Mouse (Mus musculus) hindbrain, embryonic 14.5 days (tissue): ENCODE data around the gene Plbd2. TPM values are rescaled to one million over a fixed set of nuclear protein-coding genes. Genes with fewer than 3 reads are reported as not detected.

Experiments
- ATAC-seq: fragments of 200-750 bp; cut with Nextera tagmentation; 2 replicates; pipeline ENCODE4 v1.8.0; 2017; ENCODE audit warnings: moderate number of reproducible peaks, mild to moderate bottlenecking, moderate TSS enrichment, moderate library complexity; ENCODE audit not compliant: low FRiP score
- DNase-seq: peaks from one replicate; pipeline ENCODE4 v3.0.0-alpha.2; 2015; ENCODE audit warnings: low spot score
- H3K27ac ChIP-seq: fragments of 300-500 bp; sonication (generic); 2 replicates; pipeline ENCODE4 v1.5.1; 2014; ENCODE audit warnings: mild to moderate bottlenecking, moderate library complexity
- H3K27me3 ChIP-seq: fragments of 300-500 bp; sonication (generic); 2 replicates; pipeline ENCODE4 v1.6.1; 2014; ENCODE audit warnings: mild to moderate bottlenecking, low read length, mixed read lengths; ENCODE audit not compliant: control insufficient read depth, insufficient read depth
- H3K36me3 ChIP-seq: fragments of 300-500 bp; sonication (generic); replicated peaks from 2 replicates; pipeline ENCODE4 v1.6.1; 2014; ENCODE audit not compliant: control insufficient read depth, insufficient read depth
- H3K4me1 ChIP-seq: fragments of 300-500 bp; sonication (generic); replicated peaks from 2 replicates; pipeline ENCODE4 v1.6.1; 2014; ENCODE audit warnings: antibody characterized with exemption, low read length, mixed read lengths; ENCODE audit not compliant: control insufficient read depth, insufficient read depth
- H3K4me2 ChIP-seq: fragments of 300-500 bp; sonication (generic); replicated peaks from 2 replicates; pipeline ENCODE4 v1.6.1; 2014; ENCODE audit warnings: mild to moderate bottlenecking, moderate library complexity
- H3K4me3 ChIP-seq: fragments of 300-500 bp; sonication (generic); replicated peaks from 2 replicates; pipeline ENCODE4 v1.5.1; 2014; ENCODE audit warnings: mild to moderate bottlenecking, low read length
- H3K9ac ChIP-seq: fragments of 300-500 bp; sonication (generic); 2 replicates; pipeline ENCODE4 v1.6.1; 2014
- H3K9me3 ChIP-seq: fragments of 300-500 bp; sonication (generic); 2 replicates; pipeline ENCODE4 v1.6.1; 2016; ENCODE audit warnings: low read length; ENCODE audit not compliant: control insufficient read depth
- WGBS: fragments of 180-500 bp; shearing (Covaris S2); extraction: QIAGEN DNeasy Blood & Tissue Kit; methylation state at CpG from one replicate; pipeline ENCODE4 v1.1.7; 2014; 5-methylcytosine and 5-hydroxymethylcytosine counted together
- polyA plus RNA-seq: library from polyadenylated mRNA; unstranded; fragments of >200 nt; fragmentation: Nextera tagmentation; extraction: Ambion mirVana; gene quantifications from 2 replicates; pipeline ENCODE4 v1.2.1, GENCODE M21; 2014

The Plbd2 gene
- 26.8 and 28.8 TPM in 2 replicates for polyA plus RNA-seq

DNA sequence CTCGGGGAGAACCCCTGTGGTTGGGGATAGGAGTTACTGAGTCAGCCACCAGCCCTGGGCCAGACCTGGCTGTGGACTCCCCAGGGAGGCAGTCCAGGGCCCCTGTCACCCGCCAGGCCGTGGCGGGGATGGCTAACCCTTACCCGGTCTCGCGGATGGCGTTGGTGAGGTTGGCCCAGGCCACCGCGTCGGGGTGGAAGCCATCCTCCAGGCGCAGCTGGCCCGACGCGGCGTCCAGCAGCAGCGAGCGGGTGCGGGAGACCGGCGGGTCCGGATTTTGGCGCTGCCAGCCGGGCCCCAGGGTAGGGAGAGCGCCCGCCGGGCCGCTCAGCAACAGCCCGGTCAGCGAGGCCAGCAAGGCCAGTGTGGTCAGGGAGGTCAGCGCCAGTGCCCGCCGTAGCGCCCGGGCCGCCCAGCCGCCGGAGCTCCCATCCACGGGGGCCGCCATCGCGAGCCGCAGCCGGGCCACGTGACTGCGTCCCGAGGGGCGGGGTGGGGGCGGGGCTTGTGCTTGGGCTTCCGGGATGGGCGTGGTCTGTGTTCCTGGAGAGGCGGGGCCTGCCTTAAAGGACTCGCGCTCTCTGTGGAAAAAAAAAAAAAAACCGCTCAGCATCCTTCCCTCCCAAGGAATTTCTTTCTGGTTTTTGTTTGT, at the start of gene Plbd2:
Plbd2 (minus strand) TSS at position 482 of the 652 bp plus-strand sequence.
- Histone ChIP-seq H3K4me2 (peak within 1 kb of the TSS; percentile 96), H3K27ac (peak within 1 kb of the TSS; percentile 26; the same call in 1 of the 2 replicates), H3K9ac (peak within 1 kb of the TSS; percentile 91), H3K36me3 (peaks cover 7% of the 10 kb centered on the region; the same call in 1 of the 2 replicates), H3K9me3 (no peaks in the 10 kb centered on the region), H3K4me3 (peak within 1 kb of the TSS; percentile 96), H3K27me3 (no peaks in the 10 kb centered on the region), H3K4me1 (peaks cover 20% of the 10 kb centered on the region)
- peak; percentile 83 for ATAC-seq
- WGBS, result under 1% methylated on average over 46 of the region's 55 CpGs
- DNase-seq, result peak; percentile 96

DNA sequence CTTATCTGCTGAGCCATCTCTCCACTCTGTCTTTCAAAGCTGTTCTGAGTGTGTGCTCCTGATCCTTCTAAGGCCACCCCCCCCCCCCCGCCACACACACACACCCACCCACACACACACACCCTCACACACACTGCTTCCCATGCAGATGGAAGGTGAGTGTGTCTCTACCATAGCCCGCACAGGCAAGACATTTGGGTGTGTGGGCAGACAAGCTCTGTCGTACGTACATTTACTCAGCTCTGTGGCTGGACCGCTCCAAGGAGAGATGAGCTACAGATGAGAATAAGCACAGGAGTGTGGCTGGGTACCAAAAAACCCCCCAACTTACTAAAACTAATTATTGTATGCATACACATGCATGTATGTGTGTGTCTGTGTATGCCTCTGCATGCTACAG, 47.2 kb upstream of the Plbd2 start:
- Histone ChIP-seq H3K4me1 (no peaks in the 10 kb centered on the region), H3K9ac (no peak overlapping the region), H3K36me3 (peaks cover 34% of the 10 kb centered on the region), H3K4me2 (no peak overlapping the region), H3K27me3 (no peaks in the 10 kb centered on the region), H3K4me3 (no peak overlapping the region), H3K27ac (no peak overlapping the region), H3K9me3 (no peaks in the 10 kb centered on the region)
- no peak for DNase-seq
- no peak for ATAC-seq
- 98% methylated on average over 5 of the region's 5 CpGs for WGBS

DNA sequence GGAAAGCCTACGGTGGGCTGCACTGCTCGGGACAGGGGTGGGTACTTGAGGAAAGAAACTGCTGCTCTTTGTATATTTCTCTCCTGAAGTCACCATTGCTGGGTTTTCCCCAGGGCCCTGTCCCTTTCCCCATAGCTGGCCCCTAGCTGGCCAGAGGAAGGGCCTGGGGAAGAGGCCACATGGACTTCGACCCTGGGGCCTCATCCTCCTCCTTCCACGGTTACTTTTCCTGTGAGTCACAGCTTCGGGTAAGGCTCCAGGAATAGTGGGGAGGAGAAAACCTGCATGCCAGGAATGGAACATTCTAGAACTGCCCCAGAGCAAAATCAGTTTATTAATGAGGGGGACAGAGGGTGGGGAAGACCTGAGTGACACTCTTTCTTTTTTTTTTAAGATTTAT, 46.7 kb upstream of the Plbd2 start:
- Histone ChIP-seq H3K4me2 (no peak overlapping the region), H3K4me3 (no peak overlapping the region), H3K27ac (no peak overlapping the region), H3K4me1 (no peaks in the 10 kb centered on the region), H3K36me3 (peaks cover 30% of the 10 kb centered on the region), H3K9me3 (no peaks in the 10 kb centered on the region), H3K9ac (no peak overlapping the region), H3K27me3 (no peaks in the 10 kb centered on the region)
- DNase-seq (no peak), ATAC-seq (no peak)
- WGBS, result 90% methylated on average over 5 of the region's 5 CpGs

DNA sequence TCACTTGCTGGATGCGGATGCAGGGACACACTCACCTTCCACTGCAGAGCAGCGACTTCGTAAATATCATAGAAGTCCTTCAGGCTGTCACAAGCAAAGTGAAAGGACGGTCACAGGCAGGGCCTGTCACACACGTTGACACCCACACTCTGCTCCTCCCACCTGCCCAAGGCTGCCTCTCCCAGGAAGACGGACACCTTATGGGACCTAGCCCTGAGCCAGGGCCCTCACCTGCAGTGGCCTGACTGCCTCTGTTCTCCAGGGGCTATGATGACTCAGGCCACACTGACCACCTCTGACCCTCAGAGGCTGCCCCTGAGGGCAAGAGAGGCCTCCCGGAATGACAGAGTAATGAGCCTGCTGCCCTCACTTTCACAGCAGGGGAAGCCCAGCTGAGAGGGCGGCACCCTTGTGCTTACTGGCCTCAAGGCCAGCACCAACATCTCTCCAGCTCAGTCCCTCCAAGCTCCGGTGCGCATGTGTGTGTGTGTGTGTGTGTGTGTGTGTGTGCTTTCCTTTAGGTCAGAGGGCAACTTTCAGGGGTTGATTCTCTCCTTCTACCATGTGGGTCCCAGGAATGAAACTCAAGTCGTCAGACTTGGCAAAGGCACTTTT, 44.9 kb upstream of the Plbd2 start:
- Histone ChIP-seq H3K4me3 (no peak overlapping the region), H3K27ac (no peak overlapping the region), H3K4me1 (no peaks in the 10 kb centered on the region), H3K9me3 (no peaks in the 10 kb centered on the region), H3K36me3 (peaks cover 22% of the 10 kb centered on the region), H3K4me2 (no peak overlapping the region), H3K9ac (no peak overlapping the region), H3K27me3 (no peaks in the 10 kb centered on the region)
- 77% methylated on average over 11 of the region's 11 CpGs for WGBS
- ATAC-seq (no peak), DNase-seq (no peak)

DNA sequence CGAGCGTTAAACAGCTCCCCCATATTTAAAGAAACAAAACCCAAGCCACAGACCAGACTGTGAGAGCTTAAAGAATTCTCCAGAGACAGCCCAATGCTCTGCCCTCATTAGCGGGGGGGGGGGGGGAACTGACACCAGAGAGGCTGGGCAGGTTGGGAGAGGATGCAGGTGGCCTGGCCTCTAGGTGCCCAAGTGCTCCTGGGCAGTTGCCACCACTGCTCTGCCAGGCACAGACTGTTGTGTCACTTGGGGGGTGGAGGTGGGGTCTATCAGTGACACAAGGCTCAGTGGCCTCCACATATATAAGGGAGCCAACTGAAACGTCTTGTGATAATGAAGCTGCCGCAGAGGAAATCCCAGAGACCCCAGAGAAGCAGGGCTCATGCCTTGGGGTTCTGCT, 33.2 kb upstream of the Plbd2 start:
- H3K9me3 ChIP-seq, result no peaks in the 10 kb centered on the region
- H3K4me3 ChIP-seq, result no peak overlapping the region
- no peak overlapping the region for H3K4me2 ChIP-seq
- WGBS, result 82% methylated on average over 5 of the region's 5 CpGs
- H3K27me3 ChIP-seq, result no peaks in the 10 kb centered on the region
- no peak for ATAC-seq
- H3K4me1 ChIP-seq, result peaks cover 10% of the 10 kb centered on the region; the same call in 1 of the 2 replicates
- peaks cover 24% of the 10 kb centered on the region; the same call in 1 of the 2 replicates for H3K36me3 ChIP-seq
- H3K9ac ChIP-seq, result no peak overlapping the region
- no peak for DNase-seq
- H3K27ac ChIP-seq, result no peak overlapping the region; the same call in 1 of the 2 replicates

DNA sequence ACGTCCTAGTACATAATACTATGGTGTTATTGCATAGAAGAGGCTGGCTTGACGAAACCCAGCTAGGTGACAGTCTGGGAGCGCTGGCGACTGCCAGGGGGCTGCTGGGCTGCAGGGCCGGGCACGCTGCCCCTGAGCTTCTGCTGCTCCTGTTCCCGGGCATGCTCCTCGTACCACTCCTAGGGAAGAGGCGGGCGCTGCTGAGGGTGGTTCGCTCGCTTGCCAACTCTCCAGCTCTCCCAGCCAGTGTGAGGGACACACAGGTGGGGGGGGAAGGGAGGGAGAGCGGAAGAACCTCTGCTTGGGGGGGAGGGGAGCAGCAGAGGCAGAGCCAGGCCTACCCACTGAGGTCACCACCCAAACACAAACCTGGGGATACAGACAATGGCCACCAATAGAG, 32.6 kb upstream of the Plbd2 start:
- Histone ChIP-seq H3K4me2 (no peak overlapping the region), H3K4me3 (no peak overlapping the region), H3K9ac (no peak overlapping the region), H3K36me3 (peaks cover 24% of the 10 kb centered on the region; the same call in 1 of the 2 replicates), H3K9me3 (no peaks in the 10 kb centered on the region), H3K27me3 (no peaks in the 10 kb centered on the region), H3K4me1 (peaks cover 10% of the 10 kb centered on the region; the same call in 1 of the 2 replicates), H3K27ac (no peak overlapping the region; the same call in 1 of the 2 replicates)
- ATAC-seq, result no peak
- 72% methylated on average over 13 of the region's 13 CpGs for WGBS
- no peak for DNase-seq

DNA sequence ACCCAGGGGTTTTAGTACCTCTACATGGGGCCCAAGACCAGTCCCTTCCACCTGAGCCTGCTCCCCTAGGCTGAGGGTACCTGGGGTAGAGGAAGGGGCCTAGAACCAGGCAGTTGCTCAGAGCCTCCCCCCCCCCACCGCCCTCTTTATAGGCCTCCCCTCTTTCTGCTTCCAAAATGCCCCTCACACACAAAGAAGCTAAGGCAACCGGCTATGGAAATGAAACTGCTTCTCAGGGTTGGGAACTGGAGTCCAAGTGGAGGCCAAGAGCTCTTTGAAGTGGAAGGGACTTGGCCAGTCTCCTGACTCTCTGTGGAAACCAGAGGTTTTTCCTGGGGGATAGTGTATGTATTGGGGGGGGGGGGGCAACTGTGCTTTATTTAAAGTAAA, 31.3 kb upstream of the Plbd2 start:
- Histone ChIP-seq H3K9me3 (no peaks in the 10 kb centered on the region), H3K4me3 (no peak overlapping the region), H3K4me2 (no peak overlapping the region), H3K36me3 (peaks cover 16% of the 10 kb centered on the region; the same call in 1 of the 2 replicates), H3K9ac (no peak overlapping the region), H3K4me1 (peaks cover 10% of the 10 kb centered on the region; the same call in 1 of the 2 replicates), H3K27ac (peak overlapping the region; percentile 75), H3K27me3 (no peaks in the 10 kb centered on the region)
- ATAC-seq (no peak; the same call in 1 of the 2 replicates), DNase-seq (peak; percentile 44)
- 57% methylated on average over 2 of the region's 2 CpGs for WGBS

DNA sequence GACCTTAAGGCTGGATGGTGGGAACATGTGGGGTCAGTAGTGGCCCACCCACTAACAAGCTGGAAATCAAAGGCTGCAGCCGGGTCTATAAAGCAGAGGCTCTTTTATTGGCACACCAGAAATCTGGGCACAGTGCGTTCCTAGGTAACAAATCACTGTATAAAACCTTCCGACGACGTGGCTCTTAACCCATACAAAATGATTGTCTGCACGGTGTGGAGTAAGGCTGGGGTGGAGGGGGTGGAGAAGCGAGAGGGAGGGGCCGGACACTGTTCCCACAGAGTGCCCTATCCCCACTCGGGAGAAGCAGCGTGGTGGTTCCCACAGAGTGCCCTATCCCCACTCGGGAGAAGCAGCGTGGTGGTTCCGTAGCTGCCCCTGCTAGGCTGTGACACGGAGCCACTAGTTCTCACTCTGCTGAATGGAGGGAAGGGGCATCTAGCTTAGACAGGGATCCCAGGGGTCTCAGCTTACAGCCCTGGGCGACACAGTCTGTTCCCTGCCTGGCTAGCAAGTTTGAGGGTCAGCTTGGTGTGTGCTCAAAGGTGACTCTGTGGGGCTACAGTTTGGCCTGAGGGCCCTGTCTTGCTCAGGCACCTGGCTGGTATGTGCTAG, 30.8 kb upstream of the Plbd2 start:
- peak; percentile 15; the same call in 1 of the 2 replicates for ATAC-seq
- no peak overlapping the region for H3K9ac ChIP-seq
- H3K27me3 ChIP-seq, result no peaks in the 10 kb centered on the region
- WGBS, result 43% methylated on average over 15 of the region's 15 CpGs
- DNase-seq, result no peak
- no peak overlapping the region for H3K4me3 ChIP-seq
- H3K36me3 ChIP-seq, result peaks cover 11% of the 10 kb centered on the region; the same call in 1 of the 2 replicates
- H3K9me3 ChIP-seq, result no peaks in the 10 kb centered on the region
- peaks cover 10% of the 10 kb centered on the region; the same call in 1 of the 2 replicates for H3K4me1 ChIP-seq
- H3K27ac ChIP-seq, result peak overlapping the region; percentile 75
- no peak overlapping the region for H3K4me2 ChIP-seq

DNA sequence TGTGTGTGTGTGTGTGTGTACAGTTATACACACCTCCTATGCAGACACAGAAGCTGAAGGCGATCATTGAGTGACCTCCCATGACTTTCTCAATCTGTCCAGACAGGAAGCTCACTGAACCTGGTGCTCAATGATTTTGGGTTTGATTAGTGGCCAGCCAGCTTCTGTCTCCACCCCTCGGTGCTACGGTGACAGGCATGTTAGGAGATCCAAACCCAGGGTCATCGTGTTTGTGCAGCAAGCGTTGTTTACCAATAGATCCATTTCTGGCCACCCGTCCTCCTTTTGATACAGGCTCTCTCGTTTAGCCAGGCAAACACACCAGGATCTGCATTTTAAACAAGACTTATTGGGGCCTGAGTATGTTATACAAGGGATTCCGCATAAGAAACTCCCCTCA, 28.2 kb upstream of the Plbd2 start:
- 0 out of 2 replicates have a peak, but pooled peaks cover 3% of the 10 kb centered on the region for H3K36me3 ChIP-seq
- 88% methylated on average over 8 of the region's 8 CpGs for WGBS
- no peaks in the 10 kb centered on the region for H3K27me3 ChIP-seq
- H3K4me1 ChIP-seq, result peaks cover 10% of the 10 kb centered on the region; the same call in 1 of the 2 replicates
- DNase-seq, result no peak
- no peak overlapping the region for H3K4me2 ChIP-seq
- H3K27ac ChIP-seq, result no peak overlapping the region
- no peaks in the 10 kb centered on the region for H3K9me3 ChIP-seq
- no peak for ATAC-seq
- H3K4me3 ChIP-seq, result no peak overlapping the region
- no peak overlapping the region for H3K9ac ChIP-seq
